In genomic region chr3:145086180-145086579, GRCm38 (mm10) we compare ENCODE assay signal across 44 mouse cellular contexts. TPM values are rescaled to one million over a fixed set of nuclear protein-coding genes. Genes with fewer than 3 reads are reported as not detected.
"Had no signal": no experiment of that assay in that cellular context is flagged by ENCODE, and none has a peak within 500 bp of the region (broad histone marks: within the 10 kb centered on the region; RNA-seq: fewer than 3 reads in every experiment).

No protein-coding gene starts in this region.

- H3K4me3 ChIP-seq: limb, embryonic 10.5 days; limb, embryonic 12.5 days; limb, embryonic 13.5 days; limb, embryonic 15.5 days; liver, embryonic 12.5 days; liver, embryonic 13.5 days; liver, embryonic 15.5 days; lung, embryonic 15.5 days; megakaryocyte, embryonic 14.5 days; midbrain, embryonic 10.5 days; midbrain, embryonic 12.5 days; midbrain, embryonic 13.5 days; midbrain, embryonic 15.5 days; myocyte had no signal

- H3K36me3 ChIP-seq: limb, embryonic 10.5 days; limb, embryonic 12.5 days; limb, embryonic 13.5 days; limb, embryonic 15.5 days; liver, embryonic 12.5 days; liver, embryonic 13.5 days; liver, embryonic 15.5 days; lung, embryonic 15.5 days; midbrain, embryonic 10.5 days; midbrain, embryonic 12.5 days; midbrain, embryonic 13.5 days; midbrain, embryonic 15.5 days had no signal

- H3K27ac ChIP-seq: limb, embryonic 10.5 days; limb, embryonic 12.5 days; limb, embryonic 13.5 days; limb, embryonic 15.5 days; liver, embryonic 12.5 days; liver, embryonic 13.5 days; liver, embryonic 14.5 days; liver, embryonic 15.5 days; lung, embryonic 15.5 days; macrophage; midbrain, embryonic 10.5 days; midbrain, embryonic 12.5 days; midbrain, embryonic 13.5 days; midbrain, embryonic 15.5 days had no signal

- DNase-seq: liver; liver, embryonic 13.5 days; liver, postnatal 0 days; lung, adult 18-20 months; lung, adult 2 months; lung, embryonic 14.5 days; lung, postnatal 10 days; lung, postnatal 14 days; lung, postnatal 36 days; lung, postnatal 4 days; midbrain, embryonic 14.5 days had no signal

- H3K9me3 ChIP-seq: limb, embryonic 10.5 days; limb, embryonic 12.5 days; limb, embryonic 13.5 days; limb, embryonic 15.5 days; liver, embryonic 12.5 days; liver, embryonic 13.5 days; liver, embryonic 15.5 days; lung, embryonic 15.5 days; megakaryocyte, embryonic 14.5 days; midbrain, embryonic 10.5 days; midbrain, embryonic 12.5 days; midbrain, embryonic 15.5 days had no signal

- H3K4me1 ChIP-seq: limb, embryonic 10.5 days; limb, embryonic 12.5 days; limb, embryonic 13.5 days; limb, embryonic 15.5 days; liver, embryonic 12.5 days; liver, embryonic 13.5 days; liver, embryonic 15.5 days; lung, embryonic 15.5 days; megakaryocyte, embryonic 14.5 days; midbrain, embryonic 10.5 days; midbrain, embryonic 12.5 days; midbrain, embryonic 13.5 days; midbrain, embryonic 15.5 days had no signal

- H3K27me3 ChIP-seq: limb, embryonic 12.5 days; limb, embryonic 13.5 days; limb, embryonic 15.5 days; liver, embryonic 12.5 days; liver, embryonic 13.5 days; liver, embryonic 15.5 days; lung, embryonic 15.5 days; megakaryocyte, embryonic 14.5 days; midbrain, embryonic 12.5 days; midbrain, embryonic 13.5 days; midbrain, embryonic 15.5 days had no signal

- H3K9ac ChIP-seq: limb, embryonic 12.5 days; limb, embryonic 13.5 days; limb, embryonic 15.5 days; liver, embryonic 12.5 days; liver, embryonic 13.5 days; liver, embryonic 14.5 days; liver, embryonic 15.5 days; liver, postnatal 0 days; lung, embryonic 14.5 days; lung, embryonic 15.5 days; midbrain, embryonic 12.5 days; midbrain, embryonic 13.5 days; midbrain, embryonic 15.5 days had no signal

- ATAC-seq: liver, embryonic 12.5 days; liver, postnatal 0 days; lung, postnatal 0 days; midbrain, embryonic 13.5 days; midbrain, embryonic 15.5 days; midbrain, embryonic 16.5 days had no signal

- H3K4me2 ChIP-seq: limb, embryonic 12.5 days; limb, embryonic 13.5 days; limb, embryonic 15.5 days; liver, embryonic 11.5 days; liver, embryonic 12.5 days; liver, embryonic 13.5 days; liver, embryonic 15.5 days; lung, embryonic 14.5 days; lung, embryonic 15.5 days; midbrain, embryonic 11.5 days; midbrain, embryonic 12.5 days; midbrain, embryonic 13.5 days; midbrain, embryonic 15.5 days had no signal

RNA-seq across cellular contexts. Expression of gene Clca2, which starts 13.1 kb away (rescaled TPM):
- total RNA-seq: left cerebral cortex, adult 8-10 months; left cerebral cortex, postnatal 14 days; left cerebral cortex, postnatal 25 days; left cerebral cortex, postnatal 36 days; liver, adult 2 months; megakaryocyte progenitor cell, adult 5-6 weeks; megakaryocyte, adult 5-6 weeks; megakaryocyte-erythroid progenitor cell, adult 5-6 weeks; monocyte, adult 5-6 weeks had no signal
- polyA plus RNA-seq: liver, adult 2 months; liver, embryonic 12.5 days; liver, embryonic 13.5 days; liver, embryonic 14.5 days; liver, embryonic 15.5 days; liver, embryonic 16.5 days; liver, postnatal 0 days; macrophage; midbrain, embryonic 13.5 days; midbrain, embryonic 14.5 days had no signal

RNA-seq across cellular contexts. Expression of gene Clca1, which starts 53.6 kb away (rescaled TPM):
- total RNA-seq: left cerebral cortex, adult 8-10 months; left cerebral cortex, postnatal 10 days; left cerebral cortex, postnatal 14 days; left cerebral cortex, postnatal 25 days; left cerebral cortex, postnatal 36 days; liver, adult 2 months; megakaryocyte progenitor cell, adult 5-6 weeks; megakaryocyte, adult 5-6 weeks; megakaryocyte-erythroid progenitor cell, adult 5-6 weeks; midbrain, postnatal 0 days; monocyte, adult 5-6 weeks had no signal
- polyA plus RNA-seq: limb, embryonic 12.5 days; liver, embryonic 11.5 days; liver, embryonic 13.5 days; liver, embryonic 14.5 days; liver, postnatal 0 days; lung, embryonic 14.5 days; lung, embryonic 15.5 days; lung, embryonic 16.5 days; lung, postnatal 0 days; macrophage; midbrain, embryonic 10.5 days; midbrain, embryonic 11.5 days; midbrain, embryonic 12.5 days; midbrain, embryonic 13.5 days; midbrain, embryonic 14.5 days; midbrain, embryonic 15.5 days; midbrain, embryonic 16.5 days; midbrain, postnatal 0 days; neural tube, embryonic 11.5 days had no signal
